8 mouse cellular contexts compared by ENCODE assay signal in genomic region chr17:21567696-21568095, GRCm38 (mm10). TPM values are rescaled to one million over a fixed set of nuclear protein-coding genes. Genes with fewer than 3 reads are reported as not detected.
A peak's percentile ranks its signal among the peaks of the same experiment; 100 is the strongest.
DNase-seq lines count a peak whose midpoint lies in the region; ATAC-seq and TF ChIP-seq lines count a peak whose summit lies in the region.

No protein-coding gene starts in this region.

- H3K27me3 ChIP-seq in cerebellum, adult 2 months (ENCODE audit: control insufficient read depth, insufficient read depth, low read length) = no peaks in the 10 kb centered on the region
- no peaks in the 10 kb centered on the region for H3K27me3 ChIP-seq in heart, adult 2 months (ENCODE audit: control insufficient read depth, insufficient read depth, low read length)
- no peaks in the 10 kb centered on the region for H3K27me3 ChIP-seq in stomach, postnatal 0 days (ENCODE audit: control insufficient read depth, insufficient read depth, low read length)

- no peak overlapping the region for H3K9ac ChIP-seq in heart, adult 2 months (ENCODE audit: low read depth, low read length)
- H3K9ac ChIP-seq in stomach, postnatal 0 days (ENCODE audit: low read length) = no peak overlapping the region

- H3K27ac ChIP-seq in cerebellum, adult 2 months (ENCODE audit: insufficient read depth, low read length) = no peak overlapping the region
- H3K27ac ChIP-seq in heart, adult 2 months = peak overlapping the region; percentile 94; the same call in 1 of the 2 replicates
- H3K27ac ChIP-seq in stomach, postnatal 0 days (replicated peaks) = no peak overlapping the region

- no peaks in the 10 kb centered on the region; the same call in 1 of the 2 replicates for H3K79me2 ChIP-seq in heart, adult 2 months (replicated peaks; ENCODE audit: control insufficient read depth, insufficient read depth, low read length)

- peak; percentile 28 for DNase-seq in left cerebral cortex, postnatal 4 days
- DNase-seq in left cerebral cortex, adult 8-10 months (ENCODE audit: low spot score in 2 of 2) = no peak
- DNase-seq in cerebellum, adult 2 months = peak in 1 of 2 experiments; percentile 10
- peak in 1 of 2 experiments; percentile 13 for DNase-seq in heart, adult 2 months
- DNase-seq in kidney, postnatal 10 days = peak; percentile 53
- peak; percentile 19 to 32 for DNase-seq in lung, postnatal 4 days
- peak; percentile 24 for DNase-seq in stomach, postnatal 0 days (ENCODE audit: low spot score)
- no peak for DNase-seq in urinary bladder, postnatal 10 days (ENCODE audit: low spot score)

- no peak for TF ChIP-seq CTCF in cerebellum, adult 2 months (IDR thresholded peaks at IDR 0.05; ENCODE audit: borderline replicate concordance, insufficient read depth, low read depth, low read length)
- no peak for TF ChIP-seq CTCF in heart, adult 2 months (IDR thresholded peaks at IDR 0.05)
- no peak for TF ChIP-seq CTCF in stomach, postnatal 0 days (IDR thresholded peaks at IDR 0.05; ENCODE audit: low read depth)

- peak overlapping the region; percentile 42 for H3K4me3 ChIP-seq in cerebellum, adult 2 months (replicated peaks; ENCODE audit: insufficient read depth, low read depth, low read length)
- peak overlapping the region; percentile 70 for H3K4me3 ChIP-seq in heart, adult 2 months
- H3K4me3 ChIP-seq in stomach, postnatal 0 days (ENCODE audit: low read depth, low read length) = peak overlapping the region; percentile 72

- H3K4me1 ChIP-seq in cerebellum, adult 2 months (ENCODE audit: control insufficient read depth, insufficient read depth, low read length) = no peaks in the 10 kb centered on the region; the same call in none of the 2 replicates
- peaks cover 8% of the 10 kb centered on the region for H3K4me1 ChIP-seq in heart, adult 2 months (ENCODE audit: control insufficient read depth, insufficient read depth, low read length)
- no peaks in the 10 kb centered on the region for H3K4me1 ChIP-seq in stomach, postnatal 0 days (replicated peaks; ENCODE audit: control insufficient read depth, insufficient read depth)

- TF ChIP-seq EP300 in heart, adult 2 months (IDR thresholded peaks at IDR 0.05; ENCODE audit: insufficient read depth, low read depth, low read length) = no peak
- no peak for TF ChIP-seq EP300 in stomach, postnatal 0 days (optimal IDR thresholded peaks at IDR 0.05)

- H3K4me2 ChIP-seq in stomach, postnatal 0 days (replicated peaks; ENCODE audit: low read depth) = peak overlapping the region; percentile 72

- intact Hi-C loops in left cerebral cortex, postnatal 4 days (cut with DNase I) = no loop called here
- intact Hi-C loops in heart, adult 2 months (cut with DNase I) = loop anchor here (10.0 kb wide), 1 partner anchor 623 kb away; the partner anchor contains the start of gene Ppp2r1a

- ATAC-seq in stomach, postnatal 0 days (ENCODE audit: low FRiP score, low TSS enrichment) = 0 out of 2 replicates have a peak, but pooled peaks have one; percentile 36

- WGBS in cerebellum, adult 2 months = 57% methylated on average over 1 of the region's 1 CpGs
- 28% methylated on average over 1 of the region's 1 CpGs for WGBS in heart, adult 2 months
- 26% methylated on average over 1 of the region's 1 CpGs for WGBS in stomach, postnatal 0 days

- no peak for TF ChIP-seq POLR2A in cerebellum, adult 2 months (IDR thresholded peaks at IDR 0.05; ENCODE audit: borderline replicate concordance, insufficient read depth, low read length)
- no peak for TF ChIP-seq POLR2A in heart, adult 2 months (IDR thresholded peaks at IDR 0.05; ENCODE audit: insufficient read depth, low read depth, low read length)

- H3K36me3 ChIP-seq in heart, adult 2 months (ENCODE audit: control insufficient read depth, insufficient read depth, low read length) = peaks cover 2% of the 10 kb centered on the region
- H3K36me3 ChIP-seq in stomach, postnatal 0 days (ENCODE audit: control insufficient read depth, insufficient read depth, low read length) = no peaks in the 10 kb centered on the region

- H3K9me3 ChIP-seq in stomach, postnatal 0 days (ENCODE audit: control insufficient read depth, low read length) = no peaks in the 10 kb centered on the region

RNA-seq across cellular contexts. Expression of gene Zfp948, which starts 0.9 kb away (rescaled TPM):
- total RNA-seq in left cerebral cortex, postnatal 4 days (2021) = 10 to 100 TPM; 18.8 to 19.9 TPM
- total RNA-seq in left cerebral cortex, adult 8-10 months (2022) = 10 to 100 TPM; 10.8 to 13.7 (median 10.9) TPM
- 8.9 and 9.0 TPM in 2 replicates for polyA plus RNA-seq in cerebellum, adult 2 months (2012; rRNA removed)
- total RNA-seq in heart, adult 2 months (2021) = 1 to 10 TPM; 2.7 to 3.7 TPM
- 1.2 and 3.0 TPM in 2 replicates for polyA plus RNA-seq in heart, adult 2 months (2012; rRNA removed)
- polyA plus RNA-seq in stomach, postnatal 0 days (2015; fragmentation: Nextera tagmentation; extraction: Ambion mirVana) = 10.4 and 11.1 TPM in 2 replicates

RNA-seq across cellular contexts. Expression of gene Zfp52, which starts 32.4 kb away (rescaled TPM):
- total RNA-seq in left cerebral cortex, postnatal 4 days (2021) = 10 to 100 TPM in 1 of 2 experiments, 1 to 10 TPM in 1; 9.5 to 10.2 TPM
- 1 to 10 TPM; 5.6 to 6.6 (median 6.4) TPM for total RNA-seq in left cerebral cortex, adult 8-10 months (2022)
- 3.5 and 4.0 TPM in 2 replicates for polyA plus RNA-seq in cerebellum, adult 2 months (2012; rRNA removed)
- total RNA-seq in heart, adult 2 months (2021) = 1 to 10 TPM; 3.5 to 5.9 TPM
- 1.1 and 1.9 TPM in 2 replicates for polyA plus RNA-seq in heart, adult 2 months (2012; rRNA removed)
- 3.5 and 3.6 TPM in 2 replicates for polyA plus RNA-seq in stomach, postnatal 0 days (2015; fragmentation: Nextera tagmentation; extraction: Ambion mirVana)

Comparison
In these comparisons a context has a peak if more than half of its experiments do, and no peak if none do; other contexts are left out.
1. DNase-seq: peak in left cerebral cortex, postnatal 4 days (single experiment), kidney, postnatal 10 days (single experiment), lung, postnatal 4 days (2 of 2) and stomach, postnatal 0 days (single experiment); none in left cerebral cortex, adult 8-10 months (0 of 2) and urinary bladder, postnatal 10 days (single experiment).
2. Peak in every context shown above with its lines, with median percentiles within 50 percentile points of each other: H3K4me3 ChIP-seq.